Comparison of ENCODE assay signal across 11 mouse cellular contexts in the genomic region with DNA sequence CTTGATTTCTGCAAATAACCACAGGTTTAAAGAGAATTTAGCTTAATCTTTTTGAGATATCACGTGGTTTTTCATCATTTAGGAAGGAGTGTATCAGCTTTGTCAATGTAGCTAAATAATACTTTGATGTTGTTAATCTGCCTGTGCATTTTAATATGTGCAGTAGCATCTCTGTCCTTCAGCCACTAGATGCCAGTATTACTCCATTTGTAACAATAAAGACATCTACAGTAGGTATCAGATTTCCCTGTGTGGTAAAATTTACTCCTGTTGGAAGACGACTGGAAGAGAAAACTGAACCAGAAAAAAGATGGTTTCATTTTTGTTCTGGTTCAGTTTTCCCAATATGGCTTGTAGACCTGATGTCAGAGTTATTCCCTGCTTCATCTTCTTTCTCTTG. TPM values are rescaled to one million over a fixed set of nuclear protein-coding genes. Genes with fewer than 3 reads are reported as not detected.
DNase-seq lines count a peak whose midpoint lies in the region; ATAC-seq lines count a peak whose summit lies in the region.
"Had no signal": no experiment of that assay in that cellular context is flagged by ENCODE, and none has a peak within 500 bp of the region (broad histone marks: within the 10 kb centered on the region; RNA-seq: fewer than 3 reads in every experiment).

No protein-coding gene starts in this region.

- no peak overlapping the region for H3K9ac ChIP-seq in hindbrain, embryonic 13.5 days
- H3K9ac ChIP-seq in hindbrain, embryonic 12.5 days: no peak overlapping the region
- no peak overlapping the region for H3K9ac ChIP-seq in midbrain, embryonic 15.5 days

- peak; percentile 40 for DNase-seq in CD4-positive, CD25-positive, alpha-beta regulatory T cell, adult 2 months (ENCODE audit: low read depth, low spot score)
- DNase-seq in c-Kit-positive CD71-positive TER-119-positive erythroid progenitor cells, embryonic 14.5 days (ENCODE audit: low spot score): no peak
- no peak for DNase-seq in left cerebral cortex, adult 8-10 months (ENCODE audit: low spot score in 2 of 2)
- DNase-seq: thymus, postnatal 25 days had no signal

- no peak overlapping the region for H3K4me2 ChIP-seq in hindbrain, embryonic 13.5 days
- H3K4me2 ChIP-seq in hindbrain, embryonic 12.5 days (replicated peaks): no peak overlapping the region
- H3K4me2 ChIP-seq in midbrain, embryonic 15.5 days: no peak overlapping the region

- H3K27ac ChIP-seq in hindbrain, embryonic 13.5 days: no peak overlapping the region
- H3K27ac ChIP-seq in hindbrain, embryonic 12.5 days: no peak overlapping the region
- H3K27ac ChIP-seq in midbrain, embryonic 15.5 days: 0 out of 2 replicates have a peak overlapping the region, but pooled peaks have one; percentile 11
- H3K27ac ChIP-seq: macrophage had no signal

- ATAC-seq in hindbrain, embryonic 13.5 days (ENCODE audit: low FRiP score): peak; percentile 47; the same call in 1 of the 2 replicates
- no peak for ATAC-seq in hindbrain, embryonic 12.5 days (ENCODE audit: low FRiP score)
- ATAC-seq in common myeloid progenitor, adult 5-6 weeks (replicated peaks; ENCODE audit: low read depth, poor library complexity, severe bottlenecking): 0 out of 2 replicates have a peak, but pooled peaks have one; percentile 37
- peak; percentile 82 for ATAC-seq in midbrain, embryonic 15.5 days (replicated peaks)
- ATAC-seq in megakaryocyte, adult 5-6 weeks (ENCODE audit: poor library complexity, severe bottlenecking): no peak

- WGBS in hindbrain, embryonic 13.5 days: 48% methylated on average over 2 of the region's 2 CpGs
- 50% methylated on average over 2 of the region's 2 CpGs for WGBS in hindbrain, embryonic 12.5 days
- WGBS in midbrain, embryonic 15.5 days: 38% methylated on average over 2 of the region's 2 CpGs

- H3K27me3 ChIP-seq in hindbrain, embryonic 13.5 days: no peaks in the 10 kb centered on the region
- no peaks in the 10 kb centered on the region for H3K27me3 ChIP-seq in hindbrain, embryonic 12.5 days
- H3K27me3 ChIP-seq in midbrain, embryonic 15.5 days (replicated peaks): no peaks in the 10 kb centered on the region

- no peaks in the 10 kb centered on the region for H3K9me3 ChIP-seq in hindbrain, embryonic 13.5 days
- no peaks in the 10 kb centered on the region for H3K9me3 ChIP-seq in hindbrain, embryonic 12.5 days (replicated peaks)
- H3K9me3 ChIP-seq in midbrain, embryonic 15.5 days: no peaks in the 10 kb centered on the region

- 0 out of 2 replicates have a peak, but pooled peaks cover 3% of the 10 kb centered on the region for H3K4me1 ChIP-seq in hindbrain, embryonic 13.5 days (replicated peaks)
- no peaks in the 10 kb centered on the region for H3K4me1 ChIP-seq in hindbrain, embryonic 12.5 days
- H3K4me1 ChIP-seq in midbrain, embryonic 15.5 days: no peaks in the 10 kb centered on the region

- no peak overlapping the region for H3K4me3 ChIP-seq in hindbrain, embryonic 13.5 days
- H3K4me3 ChIP-seq in hindbrain, embryonic 12.5 days: no peak overlapping the region
- no peak overlapping the region for H3K4me3 ChIP-seq in midbrain, embryonic 15.5 days
- H3K4me3 ChIP-seq: erythroblast, embryonic 14.5 days had no signal

- peaks cover 47% of the 10 kb centered on the region for H3K36me3 ChIP-seq in hindbrain, embryonic 13.5 days
- H3K36me3 ChIP-seq in hindbrain, embryonic 12.5 days: peaks cover 40% of the 10 kb centered on the region
- H3K36me3 ChIP-seq in midbrain, embryonic 15.5 days (replicated peaks): peaks cover 13% of the 10 kb centered on the region; the same call in 1 of the 2 replicates

RNA-seq across cellular contexts. Expression of a gene that starts 11.4 kb away (rescaled TPM):
- 34.5 and 35.9 TPM in 2 replicates for polyA plus RNA-seq in hindbrain, embryonic 13.5 days (2015; fragmentation: Nextera tagmentation; extraction: Ambion mirVana)
- polyA plus RNA-seq in hindbrain, embryonic 12.5 days (2016; fragmentation: Nextera tagmentation; extraction: Ambion mirVana): 38.4 and 44.3 TPM in 2 replicates
- 120 and 123 TPM in 2 replicates for total RNA-seq in common myeloid progenitor, adult 5-6 weeks (2017)
- polyA plus RNA-seq in midbrain, embryonic 15.5 days (2015; fragmentation: Nextera tagmentation; extraction: Ambion mirVana): 38.8 and 39.3 TPM in 2 replicates
- 58.1 and 60.0 TPM in 2 replicates for total RNA-seq in megakaryocyte, adult 5-6 weeks (2015)
- 78.3 and 91.7 TPM in 2 replicates for total RNA-seq in megakaryocyte, adult 5-6 weeks (2017)
- 10 to 100 TPM; 44.8 to 58.8 (median 49.7) TPM for total RNA-seq in left cerebral cortex, adult 8-10 months (2022)

Comparison
In these comparisons a context has a peak if more than half of its experiments do, and no peak if none do; other contexts are left out.
1. ATAC-seq: peak in hindbrain, embryonic 13.5 days (single experiment), common myeloid progenitor, adult 5-6 weeks (single experiment) and midbrain, embryonic 15.5 days (single experiment); none in hindbrain, embryonic 12.5 days (single experiment) and megakaryocyte, adult 5-6 weeks (single experiment).